Mouse (Mus musculus): ENCODE data around the gene Il6ra.

Gene Il6ra

GRCm38 (mm10) chr3:89909703-89910542, 3.1 kb downstream of the Il6ra start:
- no peak for DNase-seq (ENCODE audit: low spot score)

- no peak for DNase-seq (ENCODE audit: low spot score)
These were observed 4.2 kb downstream of the Il6ra start for GRCm38 (mm10) chr3:89908836-89909235.

GRCm38 (mm10) chr3:89907846-89908245, 5.2 kb downstream of the Il6ra start:
- DNase-seq (ENCODE audit: low spot score) = no peak

GRCm38 (mm10) chr3:89899511-89899908, 13.5 kb downstream of the Il6ra start:
- DNase-seq (ENCODE audit: low spot score) = no peak

GRCm38 (mm10) chr3:89898870-89899510, 14.0 kb downstream of the Il6ra start:
- no peak for DNase-seq (ENCODE audit: low spot score)

- DNase-seq (ENCODE audit: low spot score) = no peak
These were observed 15.0 kb downstream of the Il6ra start for GRCm38 (mm10) chr3:89898011-89898410.

GRCm38 (mm10) chr3:89897204-89897796, 15.7 kb downstream of the Il6ra start:
- DNase-seq (ENCODE audit: low spot score) = no peak

- no peak for DNase-seq (ENCODE audit: low spot score)
These were observed 16.4 kb downstream of the Il6ra start for GRCm38 (mm10) chr3:89896571-89896970.

- no peak for DNase-seq (ENCODE audit: low spot score)
These were observed 20.4 kb downstream of the Il6ra start for GRCm38 (mm10) chr3:89892517-89893106.

GRCm38 (mm10) chr3:89891696-89892095, 21.3 kb downstream of the Il6ra start:
- no peak for DNase-seq (ENCODE audit: low spot score)

GRCm38 (mm10) chr3:89889841-89890430, 23.1 kb downstream of the Il6ra start:
- no peak for DNase-seq (ENCODE audit: low spot score)

GRCm38 (mm10) chr3:89887582-89888230, 25.3 kb downstream of the Il6ra start:
- no peak for DNase-seq (ENCODE audit: low spot score)

GRCm38 (mm10) chr3:89885766-89886165, 27.2 kb downstream of the Il6ra start:
- DNase-seq (ENCODE audit: low spot score) = no peak

- DNase-seq (ENCODE audit: low spot score) = no peak
These were observed 29.4 kb downstream of the Il6ra start for GRCm38 (mm10) chr3:89883582-89884041.

- DNase-seq (ENCODE audit: low spot score) = no peak
These were observed 30.3 kb downstream of the Il6ra start for GRCm38 (mm10) chr3:89882556-89883181.

GRCm38 (mm10) chr3:89880036-89880851, 32.8 kb downstream of the Il6ra start:
- no peak for DNase-seq (ENCODE audit: low spot score)

- no peak for DNase-seq (ENCODE audit: low spot score)
These were observed 33.7 kb downstream of the Il6ra start for GRCm38 (mm10) chr3:89879326-89879725.

- no peak for DNase-seq (ENCODE audit: low spot score)
These were observed 34.5 kb downstream of the Il6ra start for GRCm38 (mm10) chr3:89878456-89878855.

- no peak for DNase-seq (ENCODE audit: low spot score)
These were observed 35.9 kb downstream of the Il6ra start for GRCm38 (mm10) chr3:89877129-89877528.

GRCm38 (mm10) chr3:89876469-89876868, 36.5 kb downstream of the Il6ra start:
- DNase-seq (ENCODE audit: low spot score) = no peak
